Mouse (Mus musculus): Measurements from ENCODE around the gene Myo5c.

DNA sequence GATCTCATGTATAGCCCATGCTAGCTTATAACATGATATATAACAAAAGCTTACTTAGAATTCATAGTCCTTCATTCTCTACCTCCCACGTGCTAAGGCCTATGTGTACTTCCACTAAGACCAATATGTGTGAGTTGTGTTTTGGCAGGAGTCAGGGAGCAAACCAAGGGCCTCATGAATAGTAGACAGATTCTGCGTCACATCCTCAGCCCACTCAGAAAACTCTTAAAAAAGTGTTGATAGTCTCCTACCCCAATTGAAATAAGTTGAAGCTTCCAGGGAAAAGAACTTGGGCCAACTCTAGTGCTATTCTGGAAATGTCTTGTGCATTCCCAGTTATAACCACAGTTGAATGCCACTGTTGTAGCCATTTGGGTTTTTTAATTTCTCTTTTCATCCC is 29.8 kb upstream of the Myo5c start:
- no peak for TF ChIP-seq CTCF (IDR thresholded peaks at IDR 0.05; ENCODE audit: extremely low read depth, insufficient read depth, low read length)
- no peak for TF ChIP-seq POLR2A (IDR thresholded peaks at IDR 0.05; ENCODE audit: extremely low read depth, insufficient read depth, low read length)

All from cortical plate, adult 2 months (tissue).